Mouse (Mus musculus): ENCODE measurements at regions not wholly inside any gene's neighbourhood (a gene's known extent, or its start where the extent isn't known, plus 50 kb on each side); places are given as distances from the start of the nearest gene placed in this dataset.

- in situ Hi-C loops (cut with MboI; ENCODE audit: low sequenced_read_pairs) = no loop called here
Measured at GRCm38 (mm10) chr6:117237096-117237495, 68.8 kb downstream of the Cxcl12 start.

- in situ Hi-C loops (cut with MboI; ENCODE audit: low sequenced_read_pairs) = no loop called here
Measured at GRCm38 (mm10) chr6:117241206-117241605, 72.9 kb downstream of the Cxcl12 start.

- in situ Hi-C loops (cut with MboI; ENCODE audit: low sequenced_read_pairs) = no loop called here
Measured at GRCm38 (mm10) chr6:117245398-117245797, 77.1 kb downstream of the Cxcl12 start.

- in situ Hi-C loops (cut with MboI; ENCODE audit: low sequenced_read_pairs) = no loop called here
Measured at GRCm38 (mm10) chr6:117245849-117246248, 77.5 kb downstream of the Cxcl12 start.

GRCm38 (mm10) chr6:117249230-117249921, 81.0 kb downstream of the Cxcl12 start:
- in situ Hi-C loops (cut with MboI; ENCODE audit: low sequenced_read_pairs) = no loop called here

GRCm38 (mm10) chr6:117250051-117250450, 81.7 kb downstream of the Cxcl12 start:
- in situ Hi-C loops (cut with MboI; ENCODE audit: low sequenced_read_pairs) = no loop called here

GRCm38 (mm10) chr6:117251383-117251925, 83.1 kb downstream of the Cxcl12 start:
- in situ Hi-C loops (cut with MboI; ENCODE audit: low sequenced_read_pairs) = no loop called here

- in situ Hi-C loops (cut with MboI; ENCODE audit: low sequenced_read_pairs) = no loop called here
Measured at GRCm38 (mm10) chr6:117252361-117252760, 84.0 kb downstream of the Cxcl12 start.

- in situ Hi-C loops (cut with MboI; ENCODE audit: low sequenced_read_pairs) = no loop called here
Measured at GRCm38 (mm10) chr6:117253036-117253435, 84.7 kb downstream of the Cxcl12 start.

- in situ Hi-C loops (cut with MboI; ENCODE audit: low sequenced_read_pairs) = no loop called here
Measured at GRCm38 (mm10) chr6:117253586-117254330, 85.4 kb downstream of the Cxcl12 start.

GRCm38 (mm10) chr6:117254620-117255228, 86.4 kb downstream of the Cxcl12 start:
- in situ Hi-C loops (cut with MboI; ENCODE audit: low sequenced_read_pairs) = no loop called here

GRCm38 (mm10) chr6:117255399-117256098, 87.2 kb downstream of the Cxcl12 start:
- in situ Hi-C loops (cut with MboI; ENCODE audit: low sequenced_read_pairs) = no loop called here

GRCm38 (mm10) chr6:117256099-117256471, 87.8 kb downstream of the Cxcl12 start:
- in situ Hi-C loops (cut with MboI; ENCODE audit: low sequenced_read_pairs) = no loop called here

- in situ Hi-C loops (cut with MboI; ENCODE audit: low sequenced_read_pairs) = no loop called here
Measured at GRCm38 (mm10) chr6:117257591-117257990, 89.3 kb downstream of the Cxcl12 start.

- in situ Hi-C loops (cut with MboI; ENCODE audit: low sequenced_read_pairs) = no loop called here
Measured at GRCm38 (mm10) chr6:117267906-117268305, 99.6 kb downstream of the Cxcl12 start.

- in situ Hi-C loops (cut with MboI; ENCODE audit: low sequenced_read_pairs) = no loop called here
Measured at GRCm38 (mm10) chr6:117268376-117268775, 100.0 kb downstream of the Cxcl12 start.

- in situ Hi-C loops (cut with MboI; ENCODE audit: low sequenced_read_pairs) = no loop called here
Measured at GRCm38 (mm10) chr6:117270261-117270660, 101.9 kb downstream of the Cxcl12 start.

- in situ Hi-C loops (cut with MboI; ENCODE audit: low sequenced_read_pairs) = no loop called here
Measured at GRCm38 (mm10) chr6:117271562-117272226, 103.4 kb downstream of the Cxcl12 start.

- in situ Hi-C loops (cut with MboI; ENCODE audit: low sequenced_read_pairs) = no loop called here
Measured at GRCm38 (mm10) chr6:117272227-117272955, 104.1 kb downstream of the Cxcl12 start.

- in situ Hi-C loops (cut with MboI; ENCODE audit: low sequenced_read_pairs) = no loop called here
Measured at GRCm38 (mm10) chr6:117275915-117276314, 107.6 kb downstream of the Cxcl12 start.
